Mouse (Mus musculus): ENCODE measurements around the gene Gpr137c.

The Gpr137c gene

GRCm38 (mm10) chr14:45291608-45292007 lies 72.1 kb downstream of the Gpr137c start:
- DNase-seq (ENCODE audit: low spot score in 2 of 2): no peak

- DNase-seq (ENCODE audit: low spot score in 2 of 2): no peak
Measured at GRCm38 (mm10) chr14:45303939-45304338, 84.4 kb downstream of the Gpr137c start.

- no peak for DNase-seq (ENCODE audit: low spot score in 2 of 2)
Measured at GRCm38 (mm10) chr14:45304389-45304788, 84.9 kb downstream of the Gpr137c start.

- no peak for DNase-seq (ENCODE audit: low spot score in 2 of 2)
Measured at GRCm38 (mm10) chr14:45305852-45306251, 86.3 kb downstream of the Gpr137c start.

GRCm38 (mm10) chr14:45307630-45308328 lies 88.3 kb downstream of the Gpr137c start:
- no peak for DNase-seq (ENCODE audit: low spot score in 2 of 2)

GRCm38 (mm10) chr14:45309646-45310045 lies 90.1 kb downstream of the Gpr137c start:
- no peak for DNase-seq (ENCODE audit: low spot score in 2 of 2)

- no peak for DNase-seq (ENCODE audit: low spot score in 2 of 2)
Measured at GRCm38 (mm10) chr14:45310101-45310500, 90.6 kb downstream of the Gpr137c start.

GRCm38 (mm10) chr14:45316927-45317326 lies 97.4 kb downstream of the Gpr137c start:
- no peak for DNase-seq (ENCODE audit: low spot score in 2 of 2)

- DNase-seq (ENCODE audit: low spot score in 2 of 2): no peak
Measured at GRCm38 (mm10) chr14:45317921-45318411, 98.4 kb downstream of the Gpr137c start.

- peak; percentile 54 to 81 for DNase-seq (ENCODE audit: low spot score in 2 of 2)
Measured at GRCm38 (mm10) chr14:45318426-45319236, 99.1 kb downstream of the Gpr137c start, which contains the start of gene Ero1l. Ero1l (minus strand) TSS chr14:45318771.

- no peak for DNase-seq (ENCODE audit: low spot score in 2 of 2)
Measured at GRCm38 (mm10) chr14:45319237-45319610, 99.7 kb downstream of the Gpr137c start.

GRCm38 (mm10) chr14:45320111-45320510 lies 100.6 kb downstream of the Gpr137c start:
- no peak for DNase-seq (ENCODE audit: low spot score in 2 of 2)

GRCm38 (mm10) chr14:45321067-45321466 lies 101.5 kb downstream of the Gpr137c start:
- no peak for DNase-seq (ENCODE audit: low spot score in 2 of 2)

- no peak for DNase-seq (ENCODE audit: low spot score in 2 of 2)
Measured at GRCm38 (mm10) chr14:45321622-45322021, 102.1 kb downstream of the Gpr137c start.

- DNase-seq (ENCODE audit: low spot score in 2 of 2): no peak
Measured at GRCm38 (mm10) chr14:45322450-45322849, 102.9 kb downstream of the Gpr137c start.

- no peak for DNase-seq (ENCODE audit: low spot score in 2 of 2)
Measured at GRCm38 (mm10) chr14:45323320-45323719, 103.8 kb downstream of the Gpr137c start.

- DNase-seq (ENCODE audit: low spot score in 2 of 2): peak in 1 of 2 experiments; percentile 31
Measured at GRCm38 (mm10) chr14:45325471-45325870, 106.0 kb downstream of the Gpr137c start.

GRCm38 (mm10) chr14:45328072-45328713 lies 108.7 kb downstream of the Gpr137c start:
- DNase-seq (ENCODE audit: low spot score in 2 of 2): no peak

GRCm38 (mm10) chr14:45329018-45329588 lies 109.6 kb downstream of the Gpr137c start:
- no peak for DNase-seq (ENCODE audit: low spot score in 2 of 2)

GRCm38 (mm10) chr14:45329589-45330181 lies 110.2 kb downstream of the Gpr137c start, which contains the start of gene Psmc6:
Psmc6 (plus strand) TSS chr14:45329788.
- peak; percentile 77 to 93 for DNase-seq (ENCODE audit: low spot score in 2 of 2)
